Mouse (Mus musculus) ES-E14 (cell line): ENCODE data around the gene Hist2h2bb.

Experiments used
- CHD2 ChIP-seq: IDR thresholded peaks from 2 replicates; pipeline ENCODE4 v1.6.1; 2014; ENCODE audit warnings: mild to moderate bottlenecking, low read depth, low read length, inconsistent platforms
- MAFK ChIP-seq: IDR thresholded peaks from 2 replicates; pipeline ENCODE4 v1.6.1; 2014; ENCODE audit warnings: mild to moderate bottlenecking, low read depth, low read length, inconsistent platforms; ENCODE audit not compliant: insufficient read depth
- ZNF384 ChIP-seq: IDR thresholded peaks from 2 replicates; pipeline ENCODE4 v1.6.1; 2012; ENCODE audit warnings: low read depth, low read length, inconsistent platforms

DNA sequence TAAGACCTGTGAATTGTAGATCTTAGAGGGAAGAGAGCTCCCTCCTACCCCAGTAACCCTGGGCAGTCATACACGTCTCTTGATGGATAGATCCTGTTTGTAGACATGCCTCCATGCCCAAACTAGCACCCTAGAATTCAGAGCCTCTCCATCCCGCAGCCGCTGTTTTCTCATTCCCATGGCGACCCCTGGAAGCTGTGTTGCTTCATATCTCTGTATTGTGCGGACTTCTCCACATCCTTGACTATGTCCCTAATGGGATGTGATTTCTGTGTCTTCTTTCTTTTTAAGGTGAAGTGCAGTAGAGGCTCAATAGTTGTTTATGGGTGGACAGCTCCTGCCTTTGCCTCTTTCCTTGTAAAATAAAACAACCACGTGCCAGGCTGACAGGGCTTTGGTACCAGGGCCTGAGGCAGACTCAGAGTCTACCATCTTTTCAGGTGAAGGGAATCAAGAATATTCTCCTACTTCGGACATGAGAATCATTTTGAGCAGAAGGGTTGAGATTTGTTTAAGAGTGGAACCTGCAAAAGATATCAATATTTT is 5.1 kb upstream of the Hist2h2bb start:
- TF ChIP-seq ZNF384 (no peak), CHD2 (no peak), MAFK (no peak)
